Mouse (Mus musculus): ENCODE measurements around the gene Hist1h2bg. TPM values are rescaled to one million over a fixed set of nuclear protein-coding genes. Genes with fewer than 3 reads are reported as not detected.
"Not testable (repeated sequence)": the region's sequence is repeated elsewhere in the genome, so short reads cannot be mapped to it uniquely, and the experiment has no call there.

Hist1h2bg gene
- polyA plus RNA-seq, 1 experiment from 2014 or later: 11.4 TPM

DNA sequence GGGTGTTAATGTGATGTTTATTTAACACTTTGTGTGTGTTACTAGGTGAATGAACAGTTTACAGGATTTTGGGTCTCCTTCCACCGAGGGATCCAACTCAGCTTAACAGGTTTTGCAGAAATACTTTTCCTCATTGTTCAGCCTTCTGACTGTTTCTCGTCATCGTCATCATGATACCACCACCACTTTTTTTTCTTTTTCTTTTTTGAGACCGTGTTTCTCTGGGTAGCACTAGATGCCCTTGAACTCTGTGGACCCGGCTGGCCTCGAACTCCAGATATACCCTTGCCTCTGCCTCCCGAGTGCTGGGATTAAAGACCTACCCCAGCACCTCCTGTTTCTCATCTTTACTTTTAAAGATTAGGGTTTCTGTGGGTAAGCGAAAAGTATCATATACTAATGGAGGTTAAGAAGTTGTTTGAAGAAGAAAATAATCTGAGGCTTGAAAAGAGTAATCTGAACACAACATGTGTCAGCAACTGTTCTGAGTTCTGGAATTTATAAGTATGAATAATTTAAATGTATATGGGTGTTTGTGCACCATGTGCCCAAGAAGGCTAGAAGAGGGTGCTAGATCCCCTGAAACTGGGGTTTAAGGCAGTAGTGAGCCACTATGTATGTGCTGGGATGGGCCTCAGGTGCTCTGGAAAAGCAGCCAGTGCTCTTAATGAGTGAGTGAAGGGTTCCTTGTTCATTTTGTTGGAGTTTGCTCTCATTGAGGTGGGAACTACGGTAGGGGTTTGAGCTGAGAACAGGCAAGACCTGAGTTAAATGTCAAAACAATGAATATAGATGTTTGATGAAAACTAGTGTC is 38.7 kb upstream of the Hist1h2bg start:
- Histone ChIP-seq H3K4me1 (peaks cover 26% of the 10 kb centered on the region), H3K36me3 (no peaks in the 10 kb centered on the region), H3K9ac (peak overlapping the region; percentile 69), H3K27ac (peak overlapping the region; percentile 95), H3K9me3 (no peaks in the 10 kb centered on the region), H3K4me2 (replicated peaks) (peak overlapping the region; percentile 54), H3K27me3 (no peaks in the 10 kb centered on the region), H3K4me3 (peak overlapping the region; percentile 55)
- WGBS: 18% methylated on average over 9 of the region's 9 CpGs
- ATAC-seq (ENCODE audit: insufficient number of reproducible peaks, insufficient read depth, low FRiP score, low TSS enrichment): no peak

DNA sequence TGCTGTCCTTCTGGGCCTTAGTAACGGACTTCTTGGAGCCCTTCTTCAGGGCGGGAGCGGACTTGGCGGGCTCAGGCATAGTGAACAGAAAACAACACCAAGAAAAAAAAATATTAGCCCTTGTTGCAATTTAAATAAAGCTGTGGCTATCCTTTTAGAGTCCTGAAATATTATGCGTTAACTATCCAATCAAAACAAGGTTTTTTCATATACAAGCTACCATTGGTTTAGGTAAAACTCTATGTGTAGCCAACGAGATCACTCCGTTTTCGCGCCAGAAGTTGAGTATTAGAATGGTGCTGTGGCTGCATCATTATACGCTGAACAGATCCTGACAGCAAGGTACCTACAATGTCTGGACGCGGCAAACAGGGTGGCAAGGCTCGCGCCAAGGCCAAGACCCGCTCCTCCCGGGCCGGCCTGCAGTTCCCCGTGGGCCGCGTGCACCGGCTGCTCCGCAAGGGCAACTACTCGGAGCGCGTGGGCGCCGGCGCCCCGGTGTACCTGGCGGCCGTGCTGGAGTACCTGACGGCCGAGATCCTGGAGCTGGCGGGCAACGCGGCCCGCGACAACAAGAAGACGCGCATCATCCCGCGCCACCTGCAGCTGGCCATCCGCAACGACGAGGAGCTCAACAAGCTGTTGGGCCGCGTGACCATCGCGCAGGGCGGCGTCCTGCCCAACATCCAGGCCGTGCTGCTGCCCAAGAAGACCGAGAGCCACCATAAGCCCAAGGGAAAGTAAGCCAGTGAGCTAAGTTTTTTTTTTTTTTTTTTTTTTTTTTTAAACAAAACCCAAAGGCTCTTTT is 37.4 kb upstream of the Hist1h2bg start, which contains the start of gene Hist1h2af:
Gene Hist1h2af (plus strand): TSS at position 347 of the 808 bp plus-strand sequence.
- H3K36me3 ChIP-seq, H3K9me3 ChIP-seq, H3K27me3 ChIP-seq: not testable (repeated sequence)
- Histone ChIP-seq H3K4me1 (peaks cover 25% of the 10 kb centered on the region), H3K4me3 (peak within 1 kb of the TSS; percentile 55), H3K9ac (peak within 1 kb of the TSS; percentile 69), H3K27ac (peak within 1 kb of the TSS; percentile 95), H3K4me2 (replicated peaks) (peak within 1 kb of the TSS; percentile 54)
- ATAC-seq (ENCODE audit: insufficient number of reproducible peaks, insufficient read depth, low FRiP score, low TSS enrichment): peak; percentile 68
- under 1% methylated on average over 30 of the region's 53 CpGs for WGBS

DNA sequence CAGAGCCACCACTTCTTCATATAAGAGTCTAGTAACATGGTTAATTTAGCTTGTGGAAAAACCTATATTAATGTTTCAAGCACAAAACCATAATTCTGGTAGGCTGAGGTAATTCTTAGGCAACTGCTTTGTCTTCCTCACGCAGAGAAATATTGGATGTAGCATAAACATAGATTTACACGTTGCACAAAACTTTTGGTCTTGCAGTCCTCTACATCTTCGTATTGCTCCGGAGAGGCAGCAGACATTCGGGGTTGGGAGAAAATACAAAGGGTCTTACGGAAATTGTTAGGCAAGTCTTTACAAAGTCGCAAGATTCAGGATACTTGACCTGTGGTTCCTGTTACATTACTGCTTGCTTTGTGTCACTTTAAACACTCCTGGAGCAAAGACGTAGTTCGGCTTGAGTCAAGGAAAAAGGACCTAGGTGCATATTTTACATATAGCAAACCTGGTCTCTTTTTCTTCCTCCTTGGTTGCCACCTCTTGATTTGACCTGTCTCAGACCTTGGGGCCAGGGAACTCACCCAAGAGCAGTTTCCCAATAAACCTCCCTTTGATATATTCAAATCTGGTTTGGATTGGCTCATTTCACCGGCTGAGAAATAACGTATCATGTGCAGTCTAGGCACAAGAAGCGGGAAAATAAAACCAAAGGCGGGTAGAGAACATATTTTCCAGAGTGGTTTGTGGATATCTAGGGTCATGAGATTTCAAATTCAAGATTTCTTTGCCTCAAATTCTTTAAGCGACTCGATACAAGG is 36.6 kb upstream of the Hist1h2bg start:
- Histone ChIP-seq H3K27ac (peak overlapping the region; percentile 95), H3K4me2 (replicated peaks) (peak overlapping the region; percentile 54), H3K4me1 (peaks cover 22% of the 10 kb centered on the region), H3K27me3 (no peaks in the 10 kb centered on the region), H3K36me3 (no peaks in the 10 kb centered on the region), H3K9ac (peak overlapping the region; percentile 52), H3K9me3 (no peaks in the 10 kb centered on the region), H3K4me3 (peak overlapping the region; percentile 55)
- no peak for ATAC-seq (ENCODE audit: insufficient number of reproducible peaks, insufficient read depth, low FRiP score, low TSS enrichment)
- 1% methylated on average over 15 of the region's 15 CpGs for WGBS

DNA sequence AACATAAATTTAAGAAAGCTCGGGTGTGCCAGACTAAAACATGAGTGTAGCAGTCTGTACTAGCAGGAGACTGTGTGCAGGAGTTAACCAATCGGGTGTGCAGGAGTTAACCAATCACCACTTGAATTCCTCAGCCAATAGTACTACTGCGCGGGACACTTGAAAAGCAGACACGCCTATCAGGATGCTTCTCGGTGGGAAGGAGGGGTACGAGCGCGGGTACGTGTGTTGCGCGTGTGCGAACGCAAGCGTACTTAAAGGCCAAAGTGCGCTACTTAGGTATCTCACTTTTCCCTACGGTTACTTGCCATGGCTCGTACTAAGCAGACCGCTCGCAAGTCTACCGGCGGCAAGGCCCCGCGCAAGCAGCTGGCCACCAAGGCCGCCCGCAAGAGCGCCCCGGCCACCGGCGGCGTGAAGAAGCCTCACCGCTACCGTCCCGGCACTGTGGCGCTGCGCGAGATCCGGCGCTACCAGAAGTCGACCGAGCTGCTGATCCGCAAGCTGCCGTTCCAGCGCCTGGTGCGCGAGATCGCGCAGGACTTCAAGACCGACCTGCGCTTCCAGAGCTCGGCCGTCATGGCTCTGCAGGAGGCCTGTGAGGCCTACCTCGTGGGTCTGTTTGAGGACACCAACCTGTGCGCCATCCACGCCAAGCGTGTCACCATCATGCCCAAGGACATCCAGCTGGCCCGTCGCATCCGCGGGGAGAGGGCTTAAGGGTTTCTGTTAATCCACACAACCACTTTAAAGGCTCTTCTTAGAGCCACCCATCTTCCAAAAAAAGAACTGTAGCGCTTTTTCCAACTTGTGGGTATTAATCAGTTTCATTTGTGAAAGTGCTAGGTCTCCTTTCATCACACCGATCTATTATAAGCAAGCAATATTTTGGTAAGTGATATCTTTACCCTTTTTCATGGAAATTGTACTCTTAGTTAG is 35.8 kb upstream of the Hist1h2bg start, which contains the start of gene Hist1h3g:
Gene Hist1h3g (plus strand): TSS at position 286 of the 939 bp plus-strand sequence.
- H3K9me3 ChIP-seq: not testable (repeated sequence)

DNA sequence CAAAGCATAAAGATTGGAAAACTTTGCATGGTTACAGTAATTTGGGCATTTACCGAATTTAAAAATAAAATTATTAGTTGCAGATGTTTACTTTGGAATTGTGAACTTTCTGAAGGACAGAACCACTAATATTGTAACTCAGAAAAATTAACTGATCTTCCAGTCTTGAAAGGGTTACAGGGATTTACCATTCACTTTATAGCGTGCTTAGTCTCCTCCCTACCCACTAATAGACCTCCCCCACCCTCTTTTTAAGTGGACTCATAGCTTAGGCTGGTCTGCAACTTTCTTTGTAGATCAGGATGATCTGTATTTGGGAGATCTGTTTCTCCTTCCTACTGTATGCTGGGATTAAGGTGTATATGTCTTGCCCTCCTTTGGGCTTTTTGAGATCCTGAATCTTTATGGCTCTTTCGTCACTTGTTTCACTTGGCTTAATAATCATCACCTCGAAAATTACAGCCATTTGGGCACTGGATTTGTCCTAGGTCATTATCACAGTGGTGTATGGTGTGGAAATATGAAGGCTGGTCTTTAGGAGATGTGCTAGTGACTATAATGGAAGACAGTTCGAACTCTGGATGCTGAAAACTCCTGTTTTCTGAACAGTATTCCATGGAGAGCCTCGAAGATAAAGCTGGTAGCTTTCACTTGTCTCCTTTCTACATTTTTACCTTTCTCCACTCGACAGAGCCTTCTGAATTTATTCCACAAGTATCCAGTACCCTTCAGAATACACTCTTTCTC is 34.9 kb upstream of the Hist1h2bg start:
- H3K4me1 ChIP-seq: peaks cover 22% of the 10 kb centered on the region
- H3K9me3 ChIP-seq: no peaks in the 10 kb centered on the region
- H3K36me3 ChIP-seq: no peaks in the 10 kb centered on the region
- ATAC-seq (ENCODE audit: insufficient number of reproducible peaks, insufficient read depth, low FRiP score, low TSS enrichment): no peak
- WGBS: 22% methylated on average over 7 of the region's 7 CpGs
- H3K27ac ChIP-seq: peak overlapping the region; percentile 95
- no peaks in the 10 kb centered on the region for H3K27me3 ChIP-seq
- peak overlapping the region; percentile 54 for H3K4me2 ChIP-seq (replicated peaks)
- H3K4me3 ChIP-seq: peak overlapping the region; percentile 55
- peak overlapping the region; percentile 62 for H3K9ac ChIP-seq

More for the DNA sequence above, 35.8 kb upstream of the Hist1h2bg start, which contains the start of gene Hist1h3g:
- peaks cover 22% of the 10 kb centered on the region for H3K4me1 ChIP-seq
- H3K4me2 ChIP-seq (replicated peaks): peak within 1 kb of the TSS; percentile 54
- not testable (repeated sequence) for H3K36me3 ChIP-seq, H3K27me3 ChIP-seq
- H3K9ac ChIP-seq: peak within 1 kb of the TSS; percentile 62
- H3K27ac ChIP-seq: peak within 1 kb of the TSS; percentile 95
- peak; percentile 92 for ATAC-seq (ENCODE audit: insufficient number of reproducible peaks, insufficient read depth, low FRiP score, low TSS enrichment)
- WGBS: under 1% methylated on average over 33 of the region's 62 CpGs
- H3K4me3 ChIP-seq: peak within 1 kb of the TSS; percentile 55

DNA sequence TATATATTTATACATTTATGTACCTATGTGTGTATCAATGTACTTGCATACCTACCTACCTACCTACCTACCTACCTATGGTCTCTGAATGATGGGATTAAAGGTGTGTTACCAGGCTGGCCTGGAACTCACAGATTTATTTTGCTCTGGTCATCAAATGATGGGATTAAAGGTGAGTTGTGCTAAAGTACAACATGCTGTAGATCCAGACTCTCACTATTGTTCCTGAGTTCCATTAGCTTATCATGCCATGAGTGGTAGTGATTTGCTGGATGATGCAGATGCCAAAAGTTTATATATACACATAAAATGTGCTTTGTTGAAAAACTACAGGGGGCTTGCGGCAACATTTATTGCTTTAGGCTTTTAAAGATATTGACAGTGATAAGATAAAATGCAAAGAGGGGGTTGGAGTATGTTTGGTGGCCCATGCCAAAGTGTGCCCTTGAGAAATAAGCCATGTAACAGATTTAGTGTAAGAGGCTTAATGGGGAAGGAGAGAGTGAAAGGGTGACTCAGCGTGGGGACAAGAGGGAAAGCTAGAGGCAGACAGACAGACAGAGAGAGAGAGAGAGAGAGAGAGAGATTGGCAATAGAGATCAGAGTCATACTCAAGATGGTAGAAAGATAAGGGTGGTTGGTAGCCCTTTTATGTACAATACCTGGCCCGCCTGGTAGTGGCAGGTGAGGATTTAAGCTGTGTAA is 34.0 kb upstream of the Hist1h2bg start:
- H3K4me3 ChIP-seq: peak overlapping the region; percentile 55
- ATAC-seq (ENCODE audit: insufficient number of reproducible peaks, insufficient read depth, low FRiP score, low TSS enrichment): no peak
- WGBS: 77% methylated on average over 3 of the region's 3 CpGs

DNA sequence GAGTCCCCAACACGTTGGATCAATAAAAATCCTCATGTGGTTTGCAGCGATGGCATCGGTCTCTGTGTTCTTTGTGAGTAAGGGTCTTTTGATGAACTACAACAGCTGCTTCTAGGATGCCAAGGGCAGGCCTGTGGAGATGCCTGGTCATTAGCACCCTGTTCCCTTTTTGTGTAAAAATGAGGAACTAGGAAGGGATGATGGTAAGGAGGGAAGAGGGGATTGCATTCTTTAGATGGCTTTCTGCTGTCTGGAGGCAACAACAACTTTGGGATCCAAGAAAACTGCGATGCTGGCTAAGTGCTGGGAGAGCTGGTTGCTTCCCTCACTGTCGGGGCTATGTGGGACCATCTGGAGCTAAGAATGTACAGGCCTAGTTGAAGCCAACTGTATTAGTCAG is 32.9 kb upstream of the Hist1h2bg start:
- Histone ChIP-seq H3K4me2 (replicated peaks) (no peak overlapping the region), H3K36me3 (no peaks in the 10 kb centered on the region), H3K4me3 (no peak overlapping the region), H3K27ac (peak overlapping the region; percentile 50; the same call in 1 of the 2 replicates), H3K27me3 (no peaks in the 10 kb centered on the region), H3K4me1 (peaks cover 17% of the 10 kb centered on the region), H3K9me3 (no peaks in the 10 kb centered on the region), H3K9ac (no peak overlapping the region)
- no peak for ATAC-seq (ENCODE audit: insufficient number of reproducible peaks, insufficient read depth, low FRiP score, low TSS enrichment)
- WGBS: 68% methylated on average over 5 of the region's 5 CpGs

More for the DNA sequence above, 34.0 kb upstream of the Hist1h2bg start:
- peaks cover 21% of the 10 kb centered on the region for H3K4me1 ChIP-seq
- H3K27ac ChIP-seq: peak overlapping the region; percentile 54; the same call in 1 of the 2 replicates
- H3K4me2 ChIP-seq (replicated peaks): peak overlapping the region; percentile 54
- H3K36me3 ChIP-seq: no peaks in the 10 kb centered on the region
- H3K9ac ChIP-seq: no peak overlapping the region; the same call in 1 of the 2 replicates
- H3K9me3 ChIP-seq: no peaks in the 10 kb centered on the region
- no peaks in the 10 kb centered on the region for H3K27me3 ChIP-seq

DNA sequence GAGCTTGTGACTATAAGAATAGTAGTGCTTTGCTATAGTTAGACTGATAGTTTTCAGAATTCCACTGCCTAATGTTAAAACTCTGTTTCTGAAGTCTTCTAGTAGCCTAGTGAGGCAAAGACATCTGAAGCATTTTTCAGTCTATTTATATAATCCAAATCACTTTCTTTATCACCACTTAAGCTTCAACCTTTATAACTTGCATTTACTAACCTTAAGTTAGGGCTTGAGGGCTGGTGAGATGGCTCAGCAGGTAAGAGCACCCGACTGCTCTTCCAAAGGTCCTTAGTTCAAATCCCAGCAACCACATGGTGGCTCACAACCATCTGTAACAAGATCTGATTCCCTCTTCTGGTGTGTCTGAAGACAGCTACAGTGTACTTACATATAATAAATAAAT is 31.4 kb upstream of the Hist1h2bg start:
- not testable (repeated sequence) for H3K27me3 ChIP-seq; H3K36me3 ChIP-seq; H3K27ac ChIP-seq; H3K9ac ChIP-seq; H3K4me2 ChIP-seq (replicated peaks); ATAC-seq (ENCODE audit: insufficient number of reproducible peaks, insufficient read depth, low FRiP score, low TSS enrichment); H3K9me3 ChIP-seq; H3K4me3 ChIP-seq
- H3K4me1 ChIP-seq: peaks cover 17% of the 10 kb centered on the region
- 52% methylated on average over 1 of the region's 1 CpGs for WGBS

DNA sequence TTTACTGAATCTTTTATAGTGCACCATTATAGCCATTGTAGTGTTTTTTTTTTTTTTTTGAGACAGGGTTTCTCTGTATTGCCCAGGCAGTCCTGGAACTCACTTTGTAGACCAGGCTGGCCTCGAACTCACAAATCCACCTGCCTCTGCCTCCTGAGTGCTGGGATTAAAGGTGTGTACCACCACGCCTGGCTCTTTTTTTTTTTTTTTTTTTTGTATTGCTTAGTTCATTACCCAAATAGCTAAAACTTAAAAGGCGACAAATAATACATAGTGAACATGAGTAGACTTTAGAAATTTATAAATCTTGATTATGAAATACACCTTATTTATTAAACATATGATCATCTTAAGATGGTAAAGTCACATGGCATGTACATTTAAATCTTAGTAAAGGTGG is 29.7 kb upstream of the Hist1h2bg start:
- no peak for ATAC-seq (ENCODE audit: insufficient number of reproducible peaks, insufficient read depth, low FRiP score, low TSS enrichment)
- H3K4me2 ChIP-seq (replicated peaks): no peak overlapping the region
- H3K9me3 ChIP-seq: no peaks in the 10 kb centered on the region
- H3K27ac ChIP-seq: no peak overlapping the region
- H3K4me1 ChIP-seq: peaks cover 12% of the 10 kb centered on the region
- H3K9ac ChIP-seq: no peak overlapping the region
- H3K27me3 ChIP-seq: no peaks in the 10 kb centered on the region
- H3K36me3 ChIP-seq: no peaks in the 10 kb centered on the region
- no peak overlapping the region for H3K4me3 ChIP-seq
- 74% methylated on average over 3 of the region's 3 CpGs for WGBS

Measured in embryonic facial prominence, embryonic 12.5 days (tissue).